Mouse (Mus musculus): ENCODE results near the gene Rps23.

Rps23 gene

DNA sequence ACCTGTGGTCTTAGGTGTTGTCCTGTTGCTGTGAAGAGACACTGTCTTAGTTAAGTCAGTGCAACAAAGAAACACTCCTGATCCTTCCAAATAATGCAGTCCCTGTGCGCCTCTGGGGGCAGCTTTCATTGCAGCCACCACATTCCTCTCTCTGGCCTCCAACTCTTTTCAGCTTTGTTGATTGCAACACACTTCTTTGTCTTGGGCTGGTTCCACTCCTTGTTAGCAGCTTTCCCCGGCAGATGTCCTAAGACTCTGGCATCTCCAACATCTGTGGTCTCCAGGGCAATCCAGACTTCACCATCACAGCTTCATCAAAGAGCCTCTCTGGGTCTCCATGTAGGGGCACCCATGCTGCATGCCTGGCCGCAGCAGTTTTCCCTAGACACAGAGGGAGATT is 10.5 kb downstream of the Rps23 start:
- no peak for DNase-seq (ENCODE audit: low spot score in 2 of 2)

- no peak for DNase-seq (ENCODE audit: low spot score in 2 of 2)
Observed at GRCm38 (mm10) chr13:90935852-90936251, 13.1 kb downstream of the Rps23 start.

DNA sequence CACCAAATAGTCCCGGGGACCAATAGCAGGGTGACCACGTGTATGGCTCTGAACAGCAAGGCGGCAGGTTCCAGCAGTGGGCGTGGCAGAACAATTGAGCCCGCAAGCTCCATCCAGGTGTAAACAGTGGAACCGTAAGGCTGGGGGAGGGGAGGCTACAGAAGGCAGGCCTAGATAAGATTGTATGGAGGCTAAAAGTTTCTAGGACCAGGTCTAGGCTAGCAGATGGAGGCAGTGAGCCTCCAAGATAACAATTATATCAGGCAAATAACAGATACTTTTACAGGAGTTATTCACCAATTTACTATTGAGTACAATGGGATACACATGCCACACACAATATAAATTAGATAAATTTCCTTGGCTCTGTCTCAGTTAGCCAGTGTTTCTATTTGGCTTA is 16.4 kb downstream of the Rps23 start:
- DNase-seq (ENCODE audit: low spot score in 2 of 2): no peak

DNA sequence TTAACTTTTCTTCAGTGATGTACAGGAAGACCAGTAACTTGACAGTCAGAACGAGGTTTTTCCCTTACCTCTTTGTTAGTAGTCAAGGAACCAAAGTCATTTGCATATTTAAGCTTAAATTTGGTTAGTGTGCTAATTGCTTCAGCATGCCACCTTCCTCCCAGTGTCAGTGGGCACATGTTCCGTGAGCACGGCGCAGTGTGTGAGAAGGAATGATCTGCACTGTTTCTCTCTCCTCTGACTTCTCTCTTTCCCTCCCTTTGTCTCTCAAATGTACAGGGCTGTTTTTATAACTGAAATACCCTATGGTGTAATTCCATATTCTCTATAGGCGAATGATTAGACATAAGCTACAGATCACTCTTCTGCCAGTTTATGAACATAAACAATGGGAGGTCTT is 16.8 kb downstream of the Rps23 start:
- no peak for DNase-seq (ENCODE audit: low spot score in 2 of 2)

GRCm38 (mm10) chr13:90958894-90959293 is 36.1 kb downstream of the Rps23 start:
- DNase-seq (ENCODE audit: low spot score in 2 of 2): no peak

DNA sequence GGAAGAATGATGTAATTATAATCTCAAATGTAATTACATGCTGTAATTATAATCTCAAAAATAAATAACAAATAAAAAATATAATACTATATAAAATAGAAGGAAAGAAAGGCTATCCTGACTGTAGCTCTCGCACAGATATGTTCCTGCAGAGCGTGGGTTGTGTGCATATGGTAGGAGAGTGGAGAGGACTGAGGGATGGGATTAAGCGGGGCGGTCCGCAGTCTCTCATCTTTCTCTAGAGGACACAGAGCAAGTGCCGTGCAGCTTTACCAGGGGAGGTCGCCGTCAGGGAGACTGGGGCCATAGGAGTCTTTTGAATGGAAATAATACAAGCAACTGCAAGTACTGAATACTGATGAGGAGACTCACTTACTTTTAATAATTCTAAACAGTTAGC is 37.8 kb downstream of the Rps23 start:
- no peak for DNase-seq (ENCODE audit: low spot score in 2 of 2)

DNA sequence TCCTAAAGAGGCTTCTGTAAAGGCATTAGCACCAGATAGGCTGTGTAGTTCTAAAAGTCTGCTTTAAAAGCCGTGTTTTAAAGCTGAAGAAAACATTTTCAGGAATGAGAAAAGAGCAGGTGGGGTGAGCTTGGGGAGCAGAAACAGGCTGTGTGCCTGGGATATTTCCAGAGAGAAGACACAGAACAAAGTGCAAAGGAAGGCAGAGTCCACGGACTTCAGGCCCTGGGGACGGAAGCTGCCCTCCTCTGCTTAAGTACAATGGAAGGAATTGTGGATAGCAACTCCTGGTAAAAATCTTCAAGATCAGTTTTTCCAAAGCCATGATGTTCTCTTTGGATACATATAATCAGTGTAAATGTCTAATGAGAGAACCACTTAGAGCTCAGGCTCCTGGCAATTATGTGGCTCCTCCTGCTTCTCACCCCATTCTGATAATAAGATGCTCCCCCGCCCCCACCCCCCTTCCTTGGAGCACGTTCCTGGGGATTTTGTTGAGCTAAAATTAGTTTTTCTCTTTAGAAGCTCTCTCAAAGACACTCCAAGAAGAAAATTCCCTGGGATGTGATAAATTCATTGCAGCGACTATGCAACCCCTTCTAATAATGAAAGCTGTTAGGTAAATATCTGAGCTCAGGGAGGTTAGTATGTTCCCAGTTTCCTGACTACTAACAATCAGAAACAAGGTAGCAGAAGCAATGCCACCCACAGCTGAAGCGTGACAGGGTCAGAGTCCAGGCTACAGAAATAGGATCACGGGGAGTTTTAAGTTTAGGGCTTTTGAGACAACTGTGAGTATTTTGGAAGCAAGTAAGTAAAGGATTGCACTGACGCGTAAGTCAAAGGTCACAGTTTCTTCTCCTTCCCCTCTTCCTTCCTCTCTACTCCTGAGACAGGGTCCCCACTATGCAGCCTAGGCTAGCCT is 40.3 kb downstream of the Rps23 start:
- no peak for DNase-seq (ENCODE audit: low spot score in 2 of 2)

- no peak for DNase-seq (ENCODE audit: low spot score in 2 of 2)
Observed at GRCm38 (mm10) chr13:90964511-90964910, 41.8 kb downstream of the Rps23 start.

GRCm38 (mm10) chr13:90965996-90966395 is 43.2 kb downstream of the Rps23 start:
- DNase-seq (ENCODE audit: low spot score in 2 of 2): no peak

DNA sequence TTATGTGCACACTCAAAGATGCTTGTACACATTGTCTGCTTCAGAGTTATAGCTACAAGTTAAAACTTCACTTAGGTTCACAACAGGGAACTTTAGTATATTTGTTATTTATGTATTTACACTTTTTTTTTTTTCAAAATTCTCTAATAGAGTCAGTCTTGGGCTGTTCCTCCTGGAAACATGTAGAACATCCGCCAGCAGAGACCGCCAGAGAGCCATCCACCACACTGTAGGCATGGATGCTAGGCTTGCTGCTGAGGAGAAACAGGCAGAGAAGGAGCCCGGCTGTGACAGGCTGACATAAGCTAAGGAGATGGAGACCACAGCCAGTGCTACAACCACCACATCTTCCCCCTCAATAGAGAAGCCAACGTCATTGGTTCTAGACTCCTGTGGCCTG is 44.7 kb downstream of the Rps23 start:
- DNase-seq (ENCODE audit: low spot score in 2 of 2): peak; percentile 72 to 85

GRCm38 (mm10) chr13:90968940-90969339 is 46.2 kb downstream of the Rps23 start:
- no peak for DNase-seq (ENCODE audit: low spot score in 2 of 2)

- no peak for DNase-seq (ENCODE audit: low spot score in 2 of 2)
Observed at GRCm38 (mm10) chr13:90970259-90971017, 47.7 kb downstream of the Rps23 start.

DNA sequence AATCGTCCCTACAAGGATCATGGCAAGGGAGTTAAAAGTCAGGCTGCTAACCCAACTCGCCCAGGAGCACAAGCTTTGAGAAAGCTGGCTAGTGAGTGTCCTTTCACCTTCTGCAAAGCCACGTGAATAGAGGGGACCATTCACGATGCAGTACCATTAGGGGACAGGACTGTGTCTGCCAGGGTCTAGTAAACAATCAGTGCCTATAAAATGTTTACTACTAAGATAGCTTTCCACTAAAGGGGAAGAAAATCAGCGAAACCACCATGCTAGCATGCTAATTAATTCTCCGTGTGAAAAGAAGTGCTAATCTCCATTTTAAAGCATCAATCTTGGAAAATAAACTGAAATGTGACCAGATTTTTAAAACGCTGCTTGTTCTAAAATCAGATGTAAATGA is 50.7 kb downstream of the Rps23 start:
- no peak for DNase-seq (ENCODE audit: low spot score in 2 of 2)

All from frontal cortex, postnatal 10 days (tissue).